Mouse (Mus musculus): ENCODE measurements around the gene Ccnk. TPM values are rescaled to one million over a fixed set of nuclear protein-coding genes. Genes with fewer than 3 reads are reported as not detected.

Gene Ccnk
- total RNA-seq, 2 experiments from 2014 or later = 28.8 to 30.5 TPM

GRCm38 (mm10) chr12:108181716-108182115 is 2.3 kb downstream of the Ccnk start:
- intact Hi-C loops (cut with DNase I) = loop anchor here (10.0 kb wide), 1 partner anchor 613 kb away; the partner anchor contains the start of gene Yy1
- no peak for DNase-seq

GRCm38 (mm10) chr12:108187541-108188091 is 8.2 kb downstream of the Ccnk start:
- intact Hi-C loops (cut with DNase I) = loop anchor here (10.0 kb wide), 1 partner anchor 607 kb away; the partner anchor contains the start of gene Yy1
- DNase-seq = no peak

- DNase-seq = no peak
- intact Hi-C loops (cut with DNase I) = no loop called here
Observed at GRCm38 (mm10) chr12:108193878-108194277, 14.5 kb downstream of the Ccnk start.

GRCm38 (mm10) chr12:108195761-108196160 is 16.4 kb downstream of the Ccnk start:
- intact Hi-C loops (cut with DNase I) = no loop called here

GRCm38 (mm10) chr12:108198447-108198846 is 19.1 kb downstream of the Ccnk start:
- DNase-seq = no peak
- intact Hi-C loops (cut with DNase I) = no loop called here

More at GRCm38 (mm10) chr12:108195761-108196160, 16.4 kb downstream of the Ccnk start:
- no peak for DNase-seq

- no peak for DNase-seq
- intact Hi-C loops (cut with DNase I) = no loop called here
Observed at GRCm38 (mm10) chr12:108200094-108200493, 20.7 kb downstream of the Ccnk start.

GRCm38 (mm10) chr12:108203895-108204294 is 24.5 kb downstream of the Ccnk start:
- DNase-seq = no peak
- intact Hi-C loops (cut with DNase I) = no loop called here

GRCm38 (mm10) chr12:108204978-108205377 is 25.6 kb downstream of the Ccnk start:
- DNase-seq = no peak
- intact Hi-C loops (cut with DNase I) = loop anchor here (5.0 kb wide), 2 partner anchors 287 to 307 kb away; no protein-coding TSS in a partner anchor

GRCm38 (mm10) chr12:108206641-108207040 is 27.3 kb downstream of the Ccnk start:
- intact Hi-C loops (cut with DNase I) = loop anchor here (5.0 kb wide), 2 partner anchors 286 to 306 kb away; no protein-coding TSS in a partner anchor

GRCm38 (mm10) chr12:108208216-108208615 is 28.8 kb downstream of the Ccnk start:
- intact Hi-C loops (cut with DNase I) = loop anchor here (5.0 kb wide), 2 partner anchors 284 to 304 kb away; no protein-coding TSS in a partner anchor
- no peak for DNase-seq

More at GRCm38 (mm10) chr12:108206641-108207040, 27.3 kb downstream of the Ccnk start:
- DNase-seq = peak; percentile 76 to 86

- DNase-seq = peak; percentile 80 to 81
- intact Hi-C loops (cut with DNase I) = loop anchor here (1.0 to 5.0 kb wide), 3 partner anchors 84 to 303 kb away; no protein-coding TSS in a partner anchor
Observed at GRCm38 (mm10) chr12:108208726-108209438, 29.5 kb downstream of the Ccnk start.

- intact Hi-C loops (cut with DNase I) = loop anchor here (5.0 kb wide), 1 partner anchor 212 kb away; no protein-coding TSS in a partner anchor
Observed at GRCm38 (mm10) chr12:108210623-108211022, 31.2 kb downstream of the Ccnk start.

GRCm38 (mm10) chr12:108212071-108212470 is 32.7 kb downstream of the Ccnk start:
- DNase-seq = no peak
- intact Hi-C loops (cut with DNase I) = loop anchor here (5.0 kb wide), 1 partner anchor 210 kb away; no protein-coding TSS in a partner anchor

More at GRCm38 (mm10) chr12:108210623-108211022, 31.2 kb downstream of the Ccnk start:
- no peak for DNase-seq

GRCm38 (mm10) chr12:108212476-108212875 is 33.1 kb downstream of the Ccnk start:
- intact Hi-C loops (cut with DNase I) = loop anchor here (5.0 kb wide), 1 partner anchor 210 kb away; no protein-coding TSS in a partner anchor
- no peak for DNase-seq

GRCm38 (mm10) chr12:108213090-108214041 is 34.0 kb downstream of the Ccnk start:
- intact Hi-C loops (cut with DNase I) = loop anchor here (5.0 kb wide), 1 partner anchor 209 kb away; no protein-coding TSS in a partner anchor
- no peak for DNase-seq

- DNase-seq = no peak
- intact Hi-C loops (cut with DNase I) = no loop called here
Observed at GRCm38 (mm10) chr12:108215090-108215489, 35.7 kb downstream of the Ccnk start.

- no peak for DNase-seq
- intact Hi-C loops (cut with DNase I) = loop anchor here (1.0 kb wide), 1 partner anchor 76 kb away; no protein-coding TSS in a partner anchor
Observed at GRCm38 (mm10) chr12:108216611-108217370, 37.4 kb downstream of the Ccnk start.

- intact Hi-C loops (cut with DNase I) = loop anchor here (1.0 kb wide), 1 partner anchor 75 kb away; no protein-coding TSS in a partner anchor
- DNase-seq = peak; percentile 59 to 71
Observed at GRCm38 (mm10) chr12:108217572-108217971, 38.2 kb downstream of the Ccnk start.

GRCm38 (mm10) chr12:108219163-108219562 is 39.8 kb downstream of the Ccnk start:
- no peak for DNase-seq
- intact Hi-C loops (cut with DNase I) = no loop called here
